Mouse (Mus musculus) midbrain, embryonic 11.5 days (tissue): ENCODE measurements at regions not wholly inside any gene's neighbourhood (a gene's known extent, or its start where the extent isn't known, plus 50 kb on each side); places are given as distances from the start of the nearest gene placed in this dataset.

Experiments
- ATAC-seq: fragments of 200-750 bp; cut with Nextera tagmentation; 2 replicates; pipeline ENCODE4 v1.8.0; 2017; ENCODE audit warnings: moderate TSS enrichment, moderate library complexity; ENCODE audit not compliant: low FRiP score
- DNase-seq: peaks from one replicate; pipeline ENCODE4 v3.0.0; 2015; ENCODE audit warnings: low spot score; ENCODE audit errors: missing footprints
- H3K27ac ChIP-seq: fragments of 300-500 bp; sonication (generic); 2 replicates; pipeline ENCODE4 v1.5.1; 2014; ENCODE audit warnings: low read depth, low read length
- H3K27me3 ChIP-seq: fragments of 300-500 bp; sonication (generic); 2 replicates; pipeline ENCODE4 v1.6.1; 2014; ENCODE audit warnings: mild to moderate bottlenecking, low read length, moderate library complexity, mixed read lengths; ENCODE audit not compliant: control insufficient read depth, insufficient read depth
- H3K36me3 ChIP-seq: fragments of 300-500 bp; sonication (generic); 2 replicates; pipeline ENCODE4 v1.6.1; 2014; ENCODE audit warnings: mild to moderate bottlenecking, low read length, moderate library complexity, mixed read lengths; ENCODE audit not compliant: control insufficient read depth, insufficient read depth
- H3K4me1 ChIP-seq: fragments of 300-500 bp; sonication (generic); 2 replicates; pipeline ENCODE4 v1.6.1; 2014; ENCODE audit warnings: low read length; ENCODE audit not compliant: control insufficient read depth, insufficient read depth
- H3K4me2 ChIP-seq: fragments of 300-500 bp; sonication (generic); 2 replicates; pipeline ENCODE4 v1.6.1; 2014; ENCODE audit warnings: mild to moderate bottlenecking, moderate library complexity
- H3K4me3 ChIP-seq: fragments of 300-500 bp; sonication (generic); 2 replicates; pipeline ENCODE4 v1.5.1; 2014; ENCODE audit warnings: low read depth, low read length
- H3K9ac ChIP-seq: fragments of 300-500 bp; sonication (generic); 2 replicates; pipeline ENCODE4 v1.6.1; 2014; ENCODE audit warnings: low read length
- H3K9me3 ChIP-seq: fragments of 300-500 bp; sonication (generic); 2 replicates; pipeline ENCODE4 v1.6.1; 2016; ENCODE audit warnings: low read length; ENCODE audit not compliant: control insufficient read depth
- WGBS: fragments of 180-500 bp; shearing (Covaris S2); extraction: QIAGEN DNeasy Blood & Tissue Kit; methylation state at CpG from one replicate; pipeline ENCODE4 v1.1.7; 2014; 5-methylcytosine and 5-hydroxymethylcytosine counted together

DNA sequence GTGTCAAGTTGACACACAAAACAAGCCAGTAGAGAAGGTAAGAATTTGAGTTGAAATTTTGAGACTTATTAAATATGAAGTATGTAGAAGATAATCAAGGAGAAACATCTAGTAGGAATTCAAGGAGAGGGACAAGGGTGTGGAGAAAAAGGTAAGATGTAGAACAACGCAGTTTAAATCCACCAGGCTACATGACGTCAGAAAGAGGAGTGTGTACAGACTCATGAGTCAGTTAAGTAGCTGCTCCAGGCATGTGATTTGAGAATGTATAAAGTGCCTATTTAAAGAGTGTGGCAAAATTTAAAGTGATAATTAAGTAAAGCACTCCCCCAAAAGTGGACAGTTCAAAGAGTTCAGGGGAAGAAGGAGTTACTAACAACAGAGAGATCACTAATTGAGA lies 113.6 kb upstream of the Ppp1r12a start:
- no peak overlapping the region for H3K9ac ChIP-seq
- DNase-seq (no peak), ATAC-seq (no peak)
- no peak overlapping the region for H3K4me2 ChIP-seq
- no peak overlapping the region for H3K4me3 ChIP-seq
- H3K36me3 ChIP-seq: no peaks in the 10 kb centered on the region
- 93% methylated on average over 2 of the region's 2 CpGs for WGBS
- no peaks in the 10 kb centered on the region for H3K27me3 ChIP-seq
- no peaks in the 10 kb centered on the region for H3K4me1 ChIP-seq
- H3K27ac ChIP-seq: no peak overlapping the region
- H3K9me3 ChIP-seq: no peaks in the 10 kb centered on the region; the same call in 1 of the 2 replicates

- Histone ChIP-seq H3K27ac (no peak overlapping the region), H3K4me3 (no peak overlapping the region), H3K27me3 (no peaks in the 10 kb centered on the region), H3K36me3 (no peaks in the 10 kb centered on the region), H3K4me2 (no peak overlapping the region), H3K9ac (no peak overlapping the region), H3K4me1 (no peaks in the 10 kb centered on the region), H3K9me3 (no peaks in the 10 kb centered on the region)
- no peak for ATAC-seq
- DNase-seq: no peak
- 87% methylated on average over 2 of the region's 2 CpGs for WGBS
These were observed 118.5 kb upstream of the Ppp1r12a start for GRCm38 (mm10) chr10:108043519-108043918.

DNA sequence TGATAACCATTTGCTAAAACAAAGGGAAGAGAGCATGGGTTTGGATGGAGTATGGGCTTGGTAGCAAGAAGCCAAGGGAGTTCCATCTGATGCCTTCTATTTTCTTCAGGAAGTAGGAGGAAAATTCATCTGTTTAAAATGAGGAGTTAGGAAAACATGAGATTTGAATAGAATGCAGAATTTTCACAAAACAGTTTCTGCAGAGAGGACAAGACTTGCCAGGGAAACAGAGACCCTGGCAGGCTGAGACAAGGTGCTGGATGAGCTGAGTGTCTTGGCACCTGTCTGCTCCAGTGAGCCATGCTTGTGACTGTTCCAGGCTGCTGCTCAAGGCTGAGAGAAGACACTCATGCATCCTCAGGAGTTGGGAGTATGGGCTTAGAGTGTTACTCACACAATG lies 122.0 kb upstream of the Ppp1r12a start:
- Histone ChIP-seq H3K9me3 (no peaks in the 10 kb centered on the region), H3K4me2 (no peak overlapping the region), H3K36me3 (no peaks in the 10 kb centered on the region), H3K9ac (no peak overlapping the region), H3K27me3 (no peaks in the 10 kb centered on the region), H3K4me3 (no peak overlapping the region), H3K27ac (no peak overlapping the region), H3K4me1 (no peaks in the 10 kb centered on the region)
- DNase-seq (no peak), ATAC-seq (no peak)

- Histone ChIP-seq H3K4me3 (no peak overlapping the region), H3K4me1 (no peaks in the 10 kb centered on the region), H3K9ac (no peak overlapping the region), H3K36me3 (no peaks in the 10 kb centered on the region), H3K9me3 (no peaks in the 10 kb centered on the region), H3K27ac (no peak overlapping the region), H3K27me3 (no peaks in the 10 kb centered on the region), H3K4me2 (no peak overlapping the region)
- DNase-seq (no peak), ATAC-seq (0 out of 2 replicates have a peak, but pooled peaks have one; percentile 55)
- 60% methylated on average over 3 of the region's 3 CpGs for WGBS
These were observed 124.7 kb upstream of the Otogl start for GRCm38 (mm10) chr10:108036486-108037109.

DNA sequence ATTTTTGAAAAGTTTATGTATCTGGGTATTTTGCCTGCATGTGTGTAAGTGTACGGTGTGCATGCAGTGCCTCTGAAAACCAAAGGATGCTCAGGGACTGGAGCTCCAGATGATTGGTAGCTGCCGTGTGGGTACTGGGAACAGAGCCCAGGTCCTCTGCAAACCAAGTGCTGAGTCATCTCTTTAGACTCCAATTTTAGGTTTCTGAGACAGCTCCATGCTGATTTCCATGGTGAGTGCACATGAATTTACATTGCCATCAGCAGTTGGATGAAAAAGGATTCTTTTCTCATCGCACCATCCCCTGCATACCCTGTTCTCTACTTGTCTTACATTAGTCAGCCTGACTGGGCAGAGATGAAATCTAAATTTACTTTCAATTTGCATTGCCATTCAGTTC lies 122.1 kb upstream of the Otogl start:
- H3K9me3 ChIP-seq: no peaks in the 10 kb centered on the region
- H3K4me3 ChIP-seq: no peak overlapping the region
- H3K9ac ChIP-seq: no peak overlapping the region
- DNase-seq: no peak
- H3K27me3 ChIP-seq: no peaks in the 10 kb centered on the region
- H3K4me1 ChIP-seq: no peaks in the 10 kb centered on the region
- no peak for ATAC-seq
- WGBS: 84% methylated on average over 3 of the region's 3 CpGs
- no peak overlapping the region for H3K4me2 ChIP-seq
- no peak overlapping the region for H3K27ac ChIP-seq
- H3K36me3 ChIP-seq: no peaks in the 10 kb centered on the region

- Histone ChIP-seq H3K4me2 (no peak overlapping the region), H3K9ac (no peak overlapping the region), H3K27ac (no peak overlapping the region), H3K27me3 (no peaks in the 10 kb centered on the region), H3K4me3 (no peak overlapping the region), H3K9me3 (no peaks in the 10 kb centered on the region), H3K36me3 (no peaks in the 10 kb centered on the region), H3K4me1 (no peaks in the 10 kb centered on the region)
- ATAC-seq (no peak), DNase-seq (no peak)
- WGBS: 96% methylated on average over 1 of the region's 1 CpGs
These were observed 121.4 kb upstream of the Otogl start for GRCm38 (mm10) chr10:108033317-108033795.

DNA sequence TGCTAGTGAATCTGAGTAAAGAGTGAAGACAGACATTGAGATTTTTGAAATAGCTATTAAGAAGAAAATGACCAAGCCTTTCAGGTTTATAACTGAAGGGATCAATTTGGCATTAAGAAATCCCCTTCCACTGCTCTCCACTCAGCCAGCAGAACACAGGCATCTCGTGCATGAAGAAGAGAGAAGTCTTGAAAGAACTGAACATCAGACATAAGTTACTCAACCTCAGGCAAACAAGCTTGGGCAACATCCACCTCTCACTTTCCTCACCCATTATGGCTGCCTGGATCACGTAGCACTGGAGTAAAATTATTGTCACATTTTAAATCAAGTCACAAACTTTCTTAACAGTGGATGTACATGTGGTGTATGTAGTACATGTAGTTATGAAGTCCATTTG lies 115.6 kb upstream of the Otogl start:
- DNase-seq: no peak
- Histone ChIP-seq H3K27me3 (no peaks in the 10 kb centered on the region), H3K9ac (no peak overlapping the region), H3K27ac (no peak overlapping the region), H3K4me1 (no peaks in the 10 kb centered on the region), H3K4me3 (no peak overlapping the region), H3K9me3 (no peaks in the 10 kb centered on the region), H3K4me2 (no peak overlapping the region), H3K36me3 (no peaks in the 10 kb centered on the region)
- 79% methylated on average over 2 of the region's 2 CpGs for WGBS
- no peak for ATAC-seq

DNA sequence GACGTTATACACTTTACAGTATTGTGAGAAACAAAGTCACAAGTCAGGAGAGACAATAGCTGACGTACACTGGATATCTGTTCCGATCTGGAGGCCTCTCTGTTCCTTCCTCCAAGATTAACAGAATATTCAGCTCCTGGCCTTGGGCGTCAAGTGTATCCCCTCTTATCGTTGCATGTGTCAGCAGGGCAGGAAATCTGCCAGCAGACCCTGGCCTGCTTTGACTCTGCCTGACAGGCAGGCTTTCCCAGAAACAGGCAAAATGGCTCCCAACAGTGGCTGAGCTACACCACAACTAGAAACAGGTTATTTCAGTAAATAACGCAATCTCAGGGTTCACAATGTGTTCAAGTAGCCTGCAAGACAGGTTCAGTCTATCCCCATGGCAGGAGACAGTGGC lies 112.3 kb upstream of the Otogl start:
- WGBS: 87% methylated on average over 6 of the region's 6 CpGs
- DNase-seq (no peak), ATAC-seq (no peak)

GRCm38 (mm10) chr10:108016552-108016951 lies 104.6 kb upstream of the Otogl start:
- WGBS: 95% methylated on average over 1 of the region's 1 CpGs

More for the DNA sequence above, 112.3 kb upstream of the Otogl start:
- Histone ChIP-seq H3K36me3 (no peaks in the 10 kb centered on the region), H3K27me3 (no peaks in the 10 kb centered on the region), H3K4me3 (no peak overlapping the region), H3K4me1 (no peaks in the 10 kb centered on the region), H3K9me3 (no peaks in the 10 kb centered on the region), H3K4me2 (no peak overlapping the region), H3K9ac (no peak overlapping the region), H3K27ac (no peak overlapping the region)

More at GRCm38 (mm10) chr10:108016552-108016951, 104.6 kb upstream of the Otogl start:
- no peak overlapping the region for H3K27ac ChIP-seq
- no peaks in the 10 kb centered on the region for H3K36me3 ChIP-seq
- ATAC-seq (no peak), DNase-seq (no peak)
- H3K27me3 ChIP-seq: no peaks in the 10 kb centered on the region
- H3K4me2 ChIP-seq: no peak overlapping the region
- no peaks in the 10 kb centered on the region for H3K9me3 ChIP-seq
- H3K9ac ChIP-seq: no peak overlapping the region
- H3K4me3 ChIP-seq: no peak overlapping the region
- no peaks in the 10 kb centered on the region for H3K4me1 ChIP-seq
